Mouse (Mus musculus) stomach, embryonic 16.5 days (tissue): ENCODE data around the gene Zfp385b. TPM values are rescaled to one million over a fixed set of nuclear protein-coding genes. Genes with fewer than 3 reads are reported as not detected.

ENCODE experiments used
- ATAC-seq: fragments of 200-750 bp; cut with Nextera tagmentation; 2 replicates; pipeline ENCODE4 v1.8.0; 2017; ENCODE audit warnings: moderate number of reproducible peaks, moderate TSS enrichment; ENCODE audit not compliant: insufficient read depth, low FRiP score
- H3K27ac ChIP-seq: fragments of 300-500 bp; sonication (generic); 2 replicates; pipeline ENCODE4 v1.5.1; 2014; ENCODE audit warnings: low read length
- H3K27me3 ChIP-seq: fragments of 300-500 bp; sonication (generic); 2 replicates; pipeline ENCODE4 v1.6.1; 2014; ENCODE audit warnings: low read length, control low read depth, mixed read lengths; ENCODE audit not compliant: control insufficient read depth, insufficient read depth
- H3K36me3 ChIP-seq: fragments of 300-500 bp; sonication (generic); 2 replicates; pipeline ENCODE4 v1.6.1; 2014; ENCODE audit warnings: low read length; ENCODE audit not compliant: control insufficient read depth, insufficient read depth
- H3K4me1 ChIP-seq: fragments of 300-500 bp; sonication (generic); 2 replicates; pipeline ENCODE4 v1.6.1; 2014; ENCODE audit warnings: low read length, control low read depth, mixed read lengths; ENCODE audit not compliant: control insufficient read depth, insufficient read depth
- H3K4me2 ChIP-seq: fragments of 300-500 bp; sonication (generic); 2 replicates; pipeline ENCODE4 v1.6.1; 2014; ENCODE audit warnings: low read depth, low read length, mixed read lengths
- H3K4me3 ChIP-seq: fragments of 300-500 bp; sonication (generic); replicated peaks from 2 replicates; pipeline ENCODE4 v1.5.1; 2014; ENCODE audit warnings: mild to moderate bottlenecking, low read length
- H3K9ac ChIP-seq: fragments of 300-500 bp; sonication (generic); 2 replicates; pipeline ENCODE4 v1.6.1; 2014; ENCODE audit warnings: low read length
- H3K9me3 ChIP-seq: fragments of 300-500 bp; sonication (generic); replicated peaks from 2 replicates; pipeline ENCODE4 v1.6.1; 2016; ENCODE audit warnings: low read length, control low read depth; ENCODE audit not compliant: control insufficient read depth
- WGBS: fragments of 180-500 bp; shearing (Covaris S2); extraction: QIAGEN DNeasy Blood & Tissue Kit; methylation state at CpG from one replicate; pipeline ENCODE4 v1.1.7; 2014; 5-methylcytosine and 5-hydroxymethylcytosine counted together
- polyA plus RNA-seq: library from polyadenylated mRNA; unstranded; fragments of >200 nt; fragmentation: Nextera tagmentation; extraction: Ambion mirVana; gene quantifications from 2 replicates; pipeline ENCODE4 v1.2.1, GENCODE M21; 2015

The Zfp385b gene
- polyA plus RNA-seq, 1 experiment from 2014 or later: 5.6 TPM

- H3K9ac ChIP-seq: no peak overlapping the region
- no peak overlapping the region for H3K27ac ChIP-seq
- no peaks in the 10 kb centered on the region for H3K9me3 ChIP-seq
- H3K4me2 ChIP-seq: no peak overlapping the region
- H3K27me3 ChIP-seq: no peaks in the 10 kb centered on the region
- H3K4me3 ChIP-seq: no peak overlapping the region
- WGBS: 78% methylated on average over 8 of the region's 8 CpGs
- no peaks in the 10 kb centered on the region for H3K36me3 ChIP-seq
- no peak for ATAC-seq
- peaks cover 14% of the 10 kb centered on the region; the same call in 1 of the 2 replicates for H3K4me1 ChIP-seq
Measured at GRCm38 (mm10) chr2:77502458-77502857, 317.0 kb downstream of the Zfp385b start.

DNA sequence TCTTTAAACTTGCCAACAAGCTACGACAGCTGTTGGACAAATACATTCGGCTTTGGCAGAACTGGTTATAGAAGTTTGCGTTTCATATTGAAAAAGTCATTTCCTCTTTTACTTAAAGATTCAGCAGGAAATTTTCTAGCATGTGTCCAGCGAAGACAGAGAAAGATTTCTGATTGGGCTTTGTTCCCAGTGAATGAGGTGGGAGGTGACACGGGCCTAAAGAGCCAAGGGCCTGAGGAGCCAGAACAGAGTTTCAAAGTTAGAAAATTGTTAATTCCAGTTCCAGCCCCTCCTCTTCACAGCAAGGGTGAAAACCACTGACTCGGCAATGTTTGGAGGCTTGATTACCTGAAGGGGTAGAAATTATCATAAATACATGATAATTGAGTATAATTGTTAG is 319.0 kb downstream of the Zfp385b start:
- Histone ChIP-seq H3K9ac (no peak overlapping the region), H3K4me1 (peaks cover 10% of the 10 kb centered on the region; the same call in 1 of the 2 replicates), H3K27me3 (no peaks in the 10 kb centered on the region), H3K9me3 (no peaks in the 10 kb centered on the region), H3K27ac (no peak overlapping the region), H3K36me3 (no peaks in the 10 kb centered on the region), H3K4me2 (no peak overlapping the region), H3K4me3 (no peak overlapping the region)
- WGBS: 39% methylated on average over 6 of the region's 6 CpGs
- ATAC-seq: no peak

DNA sequence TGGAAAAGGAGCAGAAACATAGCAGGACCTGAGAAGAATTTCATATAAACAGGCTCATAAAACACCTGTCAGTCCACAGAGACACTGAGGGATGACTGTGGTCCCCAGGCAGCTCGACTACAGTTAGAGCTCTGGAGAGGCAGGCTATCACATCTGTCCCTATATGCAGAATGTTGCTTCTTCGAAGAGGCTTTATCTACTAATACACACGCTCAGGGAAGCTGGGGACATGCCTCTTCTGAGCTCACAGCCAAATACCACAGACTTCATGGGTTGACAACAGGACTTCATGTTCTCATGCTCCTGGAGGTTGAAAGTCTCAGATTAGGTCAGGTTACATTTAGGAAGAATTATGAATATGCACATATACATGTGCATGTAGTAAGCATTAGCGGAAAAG is 321.1 kb downstream of the Zfp385b start:
- WGBS: 75% methylated on average over 4 of the region's 4 CpGs

GRCm38 (mm10) chr2:77497942-77498341 is 321.5 kb downstream of the Zfp385b start:
- H3K36me3 ChIP-seq: no peaks in the 10 kb centered on the region
- WGBS: 76% methylated on average over 6 of the region's 6 CpGs
- no peaks in the 10 kb centered on the region for H3K9me3 ChIP-seq
- no peak for ATAC-seq
- no peak overlapping the region for H3K4me2 ChIP-seq
- no peak overlapping the region for H3K4me3 ChIP-seq
- no peak overlapping the region for H3K9ac ChIP-seq
- no peak overlapping the region for H3K27ac ChIP-seq
- peaks cover 5% of the 10 kb centered on the region; the same call in 1 of the 2 replicates for H3K4me1 ChIP-seq
- no peaks in the 10 kb centered on the region for H3K27me3 ChIP-seq

More for the DNA sequence above, 321.1 kb downstream of the Zfp385b start:
- Histone ChIP-seq H3K27ac (no peak overlapping the region), H3K9me3 (no peaks in the 10 kb centered on the region), H3K4me2 (no peak overlapping the region), H3K36me3 (no peaks in the 10 kb centered on the region), H3K9ac (no peak overlapping the region), H3K27me3 (no peaks in the 10 kb centered on the region), H3K4me1 (peaks cover 10% of the 10 kb centered on the region; the same call in 1 of the 2 replicates), H3K4me3 (no peak overlapping the region)
- no peak for ATAC-seq

DNA sequence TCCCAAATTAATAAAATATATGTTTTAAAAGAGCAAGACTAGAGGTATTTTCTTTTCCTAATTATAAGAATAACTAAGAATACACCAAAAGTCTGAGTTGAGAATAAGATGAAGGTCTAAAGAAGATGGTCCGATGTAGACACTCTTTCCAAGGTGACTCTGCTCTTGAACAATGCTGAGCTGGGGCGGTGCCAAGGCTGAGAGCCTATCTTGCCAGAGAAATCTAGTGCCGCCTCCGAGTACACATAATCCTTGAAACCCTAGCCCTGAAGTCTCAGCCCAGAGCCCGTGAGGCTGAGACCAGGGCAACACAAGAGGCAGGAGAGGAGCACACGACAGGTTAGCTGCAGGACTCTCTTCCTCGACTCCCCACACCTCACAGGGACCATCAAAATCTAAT is 323.4 kb downstream of the Zfp385b start:
- Histone ChIP-seq H3K9ac (no peak overlapping the region), H3K9me3 (no peaks in the 10 kb centered on the region), H3K27ac (no peak overlapping the region), H3K4me1 (no peaks in the 10 kb centered on the region), H3K4me2 (no peak overlapping the region), H3K4me3 (no peak overlapping the region), H3K27me3 (no peaks in the 10 kb centered on the region), H3K36me3 (no peaks in the 10 kb centered on the region)
- ATAC-seq: no peak
- WGBS: 87% methylated on average over 7 of the region's 7 CpGs

GRCm38 (mm10) chr2:77495344-77495743 is 324.1 kb downstream of the Zfp385b start:
- no peak for ATAC-seq
- H3K36me3 ChIP-seq: no peaks in the 10 kb centered on the region

DNA sequence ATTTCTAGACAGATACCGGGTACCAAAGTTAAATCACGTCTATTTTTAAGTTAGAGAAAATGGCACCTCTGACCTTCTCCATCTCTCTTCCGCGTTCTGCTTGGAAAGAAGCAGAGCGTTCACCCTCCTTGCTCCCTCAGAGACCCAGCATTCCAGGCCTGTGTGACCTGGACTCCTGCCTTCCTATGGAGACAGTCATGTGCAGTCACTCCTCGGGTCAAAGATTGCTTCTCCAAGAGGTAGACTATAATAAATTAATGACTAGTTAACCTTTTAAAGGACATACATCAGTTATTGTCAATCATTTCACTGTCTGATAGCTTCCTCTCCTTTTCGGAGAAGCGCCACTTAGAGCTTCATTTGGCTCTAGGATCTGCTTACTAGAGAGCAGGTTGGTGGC is 325.7 kb downstream of the Zfp385b start:
- no peak overlapping the region for H3K27ac ChIP-seq
- no peaks in the 10 kb centered on the region for H3K9me3 ChIP-seq
- H3K36me3 ChIP-seq: no peaks in the 10 kb centered on the region
- WGBS: 89% methylated on average over 8 of the region's 8 CpGs
- no peak overlapping the region for H3K4me2 ChIP-seq
- H3K9ac ChIP-seq: no peak overlapping the region
- no peak for ATAC-seq
- H3K27me3 ChIP-seq: no peaks in the 10 kb centered on the region
- H3K4me1 ChIP-seq: no peaks in the 10 kb centered on the region
- H3K4me3 ChIP-seq: no peak overlapping the region

More at GRCm38 (mm10) chr2:77495344-77495743, 324.1 kb downstream of the Zfp385b start:
- no peaks in the 10 kb centered on the region for H3K9me3 ChIP-seq
- no peak overlapping the region for H3K27ac ChIP-seq
- H3K27me3 ChIP-seq: no peaks in the 10 kb centered on the region
- no peak overlapping the region for H3K4me2 ChIP-seq
- no peak overlapping the region for H3K9ac ChIP-seq
- H3K4me3 ChIP-seq: no peak overlapping the region
- no peaks in the 10 kb centered on the region for H3K4me1 ChIP-seq
- 84% methylated on average over 4 of the region's 4 CpGs for WGBS

GRCm38 (mm10) chr2:77487151-77487550 is 332.3 kb downstream of the Zfp385b start:
- no peak overlapping the region for H3K27ac ChIP-seq
- no peaks in the 10 kb centered on the region for H3K9me3 ChIP-seq
- H3K9ac ChIP-seq: no peak overlapping the region
- no peak overlapping the region for H3K4me3 ChIP-seq
- H3K27me3 ChIP-seq: no peaks in the 10 kb centered on the region
- no peaks in the 10 kb centered on the region for H3K4me1 ChIP-seq
- 86% methylated on average over 8 of the region's 8 CpGs for WGBS
- ATAC-seq: no peak
- no peaks in the 10 kb centered on the region for H3K36me3 ChIP-seq
- no peak overlapping the region for H3K4me2 ChIP-seq

DNA sequence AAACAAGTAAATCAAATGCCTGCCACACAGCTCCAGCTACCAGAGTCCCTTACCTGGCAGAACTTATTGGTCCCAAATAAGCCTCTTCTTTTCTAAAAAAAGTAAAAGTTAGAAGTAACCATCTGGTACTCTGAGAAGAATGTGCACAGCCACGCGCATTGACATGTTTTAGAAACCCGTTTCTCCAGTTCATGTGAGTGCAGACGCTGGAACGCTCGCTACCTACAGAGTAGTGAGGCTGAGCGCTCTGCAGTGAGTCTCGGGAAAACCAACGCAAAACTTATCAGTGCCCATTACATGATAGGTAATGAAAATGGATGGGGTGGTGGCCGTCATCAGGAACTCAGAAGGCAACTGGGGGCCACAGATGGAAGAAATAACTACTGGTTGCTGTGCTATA is 338.2 kb downstream of the Zfp385b start:
- WGBS: 78% methylated on average over 10 of the region's 10 CpGs
- no peaks in the 10 kb centered on the region for H3K27me3 ChIP-seq
- no peaks in the 10 kb centered on the region for H3K9me3 ChIP-seq
- H3K4me3 ChIP-seq: no peak overlapping the region
- H3K4me1 ChIP-seq: no peaks in the 10 kb centered on the region
- H3K36me3 ChIP-seq: no peaks in the 10 kb centered on the region
- no peak overlapping the region for H3K9ac ChIP-seq
- H3K4me2 ChIP-seq: no peak overlapping the region
- ATAC-seq: no peak
- H3K27ac ChIP-seq: no peak overlapping the region

- Histone ChIP-seq H3K4me1 (no peaks in the 10 kb centered on the region), H3K4me3 (no peak overlapping the region), H3K9ac (no peak overlapping the region), H3K27ac (no peak overlapping the region), H3K4me2 (no peak overlapping the region), H3K27me3 (no peaks in the 10 kb centered on the region), H3K9me3 (0 out of 2 replicates have a peak, but pooled peaks cover 3% of the 10 kb centered on the region), H3K36me3 (no peaks in the 10 kb centered on the region)
- ATAC-seq: no peak
- 40% methylated on average over 10 of the region's 10 CpGs for WGBS
Measured at GRCm38 (mm10) chr2:77477536-77477935, 341.9 kb downstream of the Zfp385b start.
